Mouse (Mus musculus) lung, postnatal 0 days (tissue): ENCODE measurements around the gene Des.

ENCODE experiments used
- CTCF ChIP-seq: IDR thresholded peaks from 2 replicates; pipeline ENCODE4 v1.5.1; 2016; ENCODE audit warnings: antibody characterized with exemption, mild to moderate bottlenecking
- EP300 ChIP-seq: IDR thresholded peaks from 2 replicates; pipeline ENCODE4 v1.6.1; 2016; ENCODE audit warnings: antibody characterized with exemption, mild to moderate bottlenecking, control low read depth

DNA sequence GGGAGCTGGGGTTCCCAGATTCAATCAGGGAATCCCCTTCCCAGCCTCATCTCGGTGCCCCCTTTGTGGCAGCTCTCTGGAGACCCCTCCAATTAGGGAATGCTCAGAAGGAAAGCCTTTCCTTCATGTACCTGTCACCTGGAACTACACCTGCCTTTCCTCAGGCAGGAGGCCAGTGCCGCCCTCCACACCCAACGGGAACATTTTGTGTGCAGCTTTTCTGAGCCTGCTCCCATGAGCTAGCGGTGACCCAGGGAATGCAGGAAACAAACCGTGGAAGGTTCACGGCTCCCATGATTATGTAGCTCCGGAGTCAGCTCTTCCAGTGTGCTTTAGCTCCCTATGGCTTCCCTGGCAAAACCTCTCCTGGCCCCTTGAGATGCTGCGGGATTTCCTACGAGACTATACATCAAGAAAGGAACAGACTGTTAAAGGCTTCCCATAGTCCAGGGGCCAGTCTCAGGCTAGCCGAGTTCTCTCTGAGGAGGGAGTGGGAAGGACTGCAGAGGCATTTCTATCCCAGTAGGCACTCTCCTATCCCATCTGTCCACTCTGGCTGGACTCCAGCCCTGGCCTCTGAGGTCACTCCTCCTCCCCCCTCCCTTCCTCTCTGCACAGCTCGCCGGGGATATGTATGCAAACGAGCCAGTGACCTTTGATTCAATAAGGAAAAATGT, 10.0 kb downstream of the Des start:
- TF ChIP-seq CTCF (no peak), EP300 (no peak)
